Mouse (Mus musculus) neural tube, embryonic 15.5 days (tissue): Measurements from ENCODE around the gene Tbc1d9b. TPM values are rescaled to one million over a fixed set of nuclear protein-coding genes. Genes with fewer than 3 reads are reported as not detected.

Experiments
- ATAC-seq: fragments of 200-750 bp; cut with Nextera tagmentation; 2 replicates; pipeline ENCODE4 v1.8.0; 2017; ENCODE audit warnings: mild to moderate bottlenecking, moderate TSS enrichment, moderate library complexity; ENCODE audit not compliant: low FRiP score
- H3K27ac ChIP-seq: fragments of 300-500 bp; sonication (generic); replicated peaks from 2 replicates; pipeline ENCODE4 v1.5.1; 2015; ENCODE audit warnings: mild to moderate bottlenecking, inconsistent platforms
- H3K27me3 ChIP-seq: fragments of 300-500 bp; sonication (generic); replicated peaks from 2 replicates; pipeline ENCODE4 v1.6.1; 2015; ENCODE audit warnings: inconsistent platforms
- H3K36me3 ChIP-seq: fragments of 300-500 bp; sonication (generic); 2 replicates; pipeline ENCODE4 v1.6.1; 2015; ENCODE audit warnings: inconsistent platforms
- H3K4me1 ChIP-seq: fragments of 300-500 bp; sonication (generic); 2 replicates; pipeline ENCODE4 v1.6.1; 2015; ENCODE audit warnings: inconsistent platforms
- H3K4me2 ChIP-seq: fragments of 300-500 bp; sonication (generic); 2 replicates; pipeline ENCODE4 v1.6.1; 2015; ENCODE audit warnings: inconsistent platforms, mild to moderate bottlenecking, moderate library complexity
- H3K4me3 ChIP-seq: fragments of 300-500 bp; sonication (generic); replicated peaks from 2 replicates; pipeline ENCODE4 v1.5.1; 2015; ENCODE audit warnings: mild to moderate bottlenecking, inconsistent platforms
- H3K9ac ChIP-seq: fragments of 300-500 bp; sonication (generic); replicated peaks from 2 replicates; pipeline ENCODE4 v1.6.1; 2015; ENCODE audit warnings: mild to moderate bottlenecking, inconsistent platforms
- H3K9me3 ChIP-seq: fragments of 300-500 bp; sonication (generic); replicated peaks from 2 replicates; pipeline ENCODE4 v1.6.1; 2016; ENCODE audit warnings: inconsistent platforms
- WGBS: fragments of 180-500 bp; shearing (Covaris S2); methylation state at CpG from one replicate; pipeline ENCODE4 v1.1.7; 2015; ENCODE audit warnings: mixed read lengths; 5-methylcytosine and 5-hydroxymethylcytosine counted together
- polyA plus RNA-seq: library from polyadenylated mRNA; unstranded; fragments of >200 nt; fragmentation: Nextera tagmentation; extraction: Ambion mirVana; gene quantifications from 2 replicates; pipeline ENCODE4 v1.2.1, GENCODE M21; 2015

Gene Tbc1d9b
- polyA plus RNA-seq, 1 experiment from 2014 or later: 35.9 TPM

DNA sequence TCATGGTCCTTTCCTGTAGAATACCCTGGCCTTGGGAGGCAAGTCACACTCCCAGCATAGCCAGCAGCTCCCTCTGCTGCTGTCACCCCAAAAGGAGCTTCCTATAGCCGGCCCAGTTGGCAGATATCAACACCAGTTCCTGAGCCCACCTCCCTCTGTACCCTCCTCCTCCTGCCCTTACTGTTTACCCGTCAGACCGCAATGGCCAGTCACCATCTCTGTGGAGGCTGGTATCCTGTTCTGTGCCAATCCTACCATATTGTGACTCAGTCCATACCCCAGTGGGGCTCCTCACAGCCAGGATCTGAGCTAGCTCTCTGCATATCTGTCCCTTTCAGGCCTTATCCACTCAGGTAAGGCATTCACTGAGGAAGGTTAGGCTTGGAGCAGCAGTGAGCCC is 14.3 kb downstream of the Tbc1d9b start:
- Histone ChIP-seq H3K27ac (no peak overlapping the region), H3K36me3 (peaks cover 91% of the 10 kb centered on the region), H3K9me3 (no peaks in the 10 kb centered on the region), H3K4me2 (no peak overlapping the region), H3K4me3 (no peak overlapping the region), H3K9ac (no peak overlapping the region), H3K27me3 (no peaks in the 10 kb centered on the region), H3K4me1 (no peaks in the 10 kb centered on the region)
- ATAC-seq: no peak
- WGBS: 88% methylated on average over 3 of the region's 3 CpGs

DNA sequence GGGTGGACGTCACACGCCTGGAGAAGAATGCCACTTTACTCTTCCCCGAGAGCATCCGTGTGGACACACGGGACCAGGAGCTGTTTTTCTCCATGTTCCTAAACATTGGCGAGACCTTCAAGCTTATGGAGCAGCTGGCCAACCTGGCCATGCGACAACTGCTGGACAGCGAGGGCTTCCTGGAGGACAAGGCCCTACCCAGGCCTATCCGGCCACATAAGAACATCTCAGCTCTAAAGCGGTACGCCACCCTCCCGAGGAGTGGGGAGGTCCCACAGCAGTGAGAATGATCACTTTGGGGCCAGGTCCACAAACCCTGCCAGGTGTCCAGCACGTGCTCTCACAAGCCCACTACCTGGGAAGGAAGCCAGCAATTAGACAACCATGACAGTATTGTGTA is 14.9 kb downstream of the Tbc1d9b start:
- H3K27me3 ChIP-seq: no peaks in the 10 kb centered on the region
- H3K36me3 ChIP-seq: peaks cover 91% of the 10 kb centered on the region
- no peak for ATAC-seq
- H3K4me3 ChIP-seq: no peak overlapping the region
- no peak overlapping the region for H3K27ac ChIP-seq
- no peak overlapping the region for H3K4me2 ChIP-seq
- no peak overlapping the region for H3K9ac ChIP-seq
- 94% methylated on average over 13 of the region's 13 CpGs for WGBS
- H3K4me1 ChIP-seq: no peaks in the 10 kb centered on the region
- H3K9me3 ChIP-seq: no peaks in the 10 kb centered on the region

DNA sequence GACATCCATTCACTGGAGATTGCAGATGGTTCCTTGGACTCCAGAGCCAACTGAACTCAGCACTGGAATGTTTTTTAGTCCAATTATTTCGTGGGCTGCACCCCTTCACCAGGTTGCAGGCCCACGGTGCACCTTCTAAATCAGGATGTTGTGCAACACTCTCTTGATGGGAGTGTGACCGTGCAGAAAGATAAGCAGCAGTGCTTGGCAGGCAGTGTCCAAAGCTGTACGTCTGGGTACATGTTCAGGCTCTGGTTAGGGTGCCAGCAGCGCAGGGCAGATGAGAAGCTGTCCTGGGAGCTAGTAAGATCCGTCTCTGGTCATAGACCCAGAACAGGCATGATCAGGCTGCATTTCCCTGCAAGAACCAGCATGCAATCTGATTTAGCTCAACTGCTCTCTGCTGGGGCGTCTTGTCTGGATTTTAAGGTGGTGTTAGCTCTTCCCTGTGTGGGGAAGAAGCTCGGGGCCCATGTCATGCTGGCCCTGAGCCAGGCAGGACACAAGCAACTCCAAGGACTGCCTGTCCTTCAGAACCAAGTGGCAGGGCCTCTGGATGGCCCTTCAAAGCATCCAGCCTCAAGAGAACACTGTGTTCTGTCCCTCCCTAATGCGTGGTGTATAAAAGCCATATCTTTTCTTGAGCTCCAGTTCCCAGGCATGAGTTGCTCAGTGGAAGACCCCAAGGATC is 16.2 kb downstream of the Tbc1d9b start:
- no peak for ATAC-seq
- H3K9ac ChIP-seq: no peak overlapping the region
- H3K36me3 ChIP-seq: peaks cover 92% of the 10 kb centered on the region
- H3K4me3 ChIP-seq: no peak overlapping the region
- no peaks in the 10 kb centered on the region for H3K27me3 ChIP-seq
- 86% methylated on average over 9 of the region's 9 CpGs for WGBS
- H3K4me1 ChIP-seq: no peaks in the 10 kb centered on the region
- no peak overlapping the region for H3K4me2 ChIP-seq
- H3K9me3 ChIP-seq: no peaks in the 10 kb centered on the region
- H3K27ac ChIP-seq: no peak overlapping the region

DNA sequence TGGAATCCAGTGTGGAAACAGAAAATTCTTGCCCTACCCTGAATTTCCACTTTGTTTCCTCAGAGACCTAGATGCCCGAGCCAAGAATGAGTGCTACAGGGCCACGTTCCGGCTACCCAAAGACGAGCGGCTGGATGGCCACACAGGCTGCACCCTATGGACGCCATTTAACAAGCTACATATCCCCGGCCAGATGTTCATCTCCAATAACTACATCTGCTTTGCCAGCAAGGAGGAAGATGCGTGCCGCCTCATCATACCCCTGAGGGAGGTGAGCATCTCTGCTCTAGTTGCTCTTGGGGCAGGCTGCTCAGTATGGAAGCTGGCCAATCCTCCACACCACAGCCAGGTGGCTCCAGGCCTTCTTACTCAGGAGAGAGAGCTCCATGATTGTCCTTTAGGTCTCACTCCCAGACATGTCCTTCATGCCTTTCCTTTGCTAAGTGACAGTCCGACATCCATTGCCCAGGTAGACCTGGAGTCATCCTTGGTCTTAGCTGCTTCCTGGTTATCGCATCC is 16.8 kb downstream of the Tbc1d9b start:
- no peaks in the 10 kb centered on the region for H3K27me3 ChIP-seq
- WGBS: 92% methylated on average over 11 of the region's 11 CpGs
- no peak overlapping the region for H3K9ac ChIP-seq
- H3K27ac ChIP-seq: no peak overlapping the region
- no peaks in the 10 kb centered on the region for H3K9me3 ChIP-seq
- peaks cover 92% of the 10 kb centered on the region for H3K36me3 ChIP-seq
- no peak overlapping the region for H3K4me2 ChIP-seq
- ATAC-seq: no peak
- no peak overlapping the region for H3K4me3 ChIP-seq
- H3K4me1 ChIP-seq: no peaks in the 10 kb centered on the region

DNA sequence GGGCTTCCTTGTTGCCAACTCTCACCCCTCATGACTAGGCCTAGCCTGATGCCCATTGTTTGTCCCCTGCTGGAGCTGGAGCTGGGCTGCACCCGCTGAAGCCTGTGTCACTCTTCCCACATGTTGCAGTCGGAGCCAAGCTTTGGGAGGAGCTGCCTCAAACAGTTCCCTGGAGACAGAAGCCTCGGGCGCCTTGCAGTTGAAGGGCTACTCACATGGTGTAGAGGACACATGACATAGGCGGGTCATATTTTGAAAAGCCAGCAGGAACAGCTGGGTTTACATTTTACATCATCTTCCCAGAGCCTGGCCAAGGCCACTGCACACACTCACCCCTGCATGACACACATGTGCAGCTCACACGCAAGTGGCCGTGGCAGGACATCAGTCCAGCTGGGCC is 18.0 kb downstream of the Tbc1d9b start:
- Histone ChIP-seq H3K9me3 (no peaks in the 10 kb centered on the region), H3K4me1 (peaks cover 3% of the 10 kb centered on the region; the same call in 1 of the 2 replicates), H3K4me2 (no peak overlapping the region), H3K4me3 (no peak overlapping the region), H3K36me3 (peaks cover 91% of the 10 kb centered on the region), H3K9ac (no peak overlapping the region), H3K27ac (no peak overlapping the region), H3K27me3 (no peaks in the 10 kb centered on the region)
- 87% methylated on average over 7 of the region's 7 CpGs for WGBS
- no peak for ATAC-seq

DNA sequence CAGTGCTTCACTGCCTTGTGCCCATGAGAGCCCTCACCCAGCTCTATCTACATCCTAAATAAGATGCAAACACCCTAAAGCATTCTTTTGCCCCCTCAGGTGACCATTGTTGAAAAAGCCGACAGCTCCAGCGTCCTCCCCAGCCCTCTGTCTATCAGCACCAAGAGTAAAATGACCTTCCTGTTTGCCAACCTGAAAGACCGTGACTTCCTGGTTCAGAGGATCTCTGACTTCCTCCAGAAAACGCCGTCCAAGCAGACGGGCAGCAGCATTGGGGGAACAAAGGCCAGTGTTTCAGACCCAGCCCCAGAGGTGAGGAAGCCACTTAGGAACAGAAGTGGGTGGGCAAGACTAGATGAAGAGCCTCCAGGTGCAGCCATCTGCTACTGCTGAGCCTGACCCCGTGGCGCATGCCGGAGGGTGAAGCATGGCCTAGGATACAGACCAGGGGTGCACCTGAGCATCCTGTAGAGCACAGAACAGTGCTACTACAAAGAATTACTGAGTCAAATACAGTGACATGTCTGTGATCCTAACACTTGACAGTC is 18.5 kb downstream of the Tbc1d9b start:
- no peaks in the 10 kb centered on the region for H3K27me3 ChIP-seq
- no peak overlapping the region for H3K27ac ChIP-seq
- no peak overlapping the region for H3K4me2 ChIP-seq
- 91% methylated on average over 9 of the region's 9 CpGs for WGBS
- peaks cover 94% of the 10 kb centered on the region for H3K36me3 ChIP-seq
- no peak overlapping the region for H3K9ac ChIP-seq
- H3K4me3 ChIP-seq: no peak overlapping the region
- ATAC-seq: no peak
- peaks cover 3% of the 10 kb centered on the region; the same call in 1 of the 2 replicates for H3K4me1 ChIP-seq
- H3K9me3 ChIP-seq: no peaks in the 10 kb centered on the region

DNA sequence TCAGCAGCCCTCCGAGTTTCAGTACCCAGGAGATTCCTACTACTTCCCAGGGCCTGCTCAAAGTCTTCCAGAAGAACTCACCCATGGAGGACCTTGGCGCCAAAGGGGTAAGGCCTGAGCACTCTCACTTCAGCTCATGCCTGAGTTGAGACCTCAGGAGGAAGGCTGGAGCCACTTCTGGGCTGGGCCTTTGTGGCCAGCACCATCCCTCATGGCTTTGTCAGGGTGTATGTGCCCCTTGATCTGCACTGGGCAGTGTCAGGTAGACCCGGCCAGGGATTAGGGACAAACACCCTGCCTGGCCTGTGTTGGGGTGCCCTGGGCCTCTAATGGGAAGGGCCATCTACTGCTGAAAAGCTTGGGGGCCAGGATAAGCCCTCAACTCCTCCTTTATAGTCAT is 20.2 kb downstream of the Tbc1d9b start:
- H3K4me1 ChIP-seq: peaks cover 3% of the 10 kb centered on the region; the same call in 1 of the 2 replicates
- WGBS: 94% methylated on average over 3 of the region's 3 CpGs
- no peak for ATAC-seq
- H3K36me3 ChIP-seq: peaks cover 94% of the 10 kb centered on the region
- H3K9ac ChIP-seq: no peak overlapping the region
- no peaks in the 10 kb centered on the region for H3K27me3 ChIP-seq
- no peak overlapping the region for H3K27ac ChIP-seq
- no peaks in the 10 kb centered on the region for H3K9me3 ChIP-seq
- no peak overlapping the region for H3K4me2 ChIP-seq
- H3K4me3 ChIP-seq: no peak overlapping the region

DNA sequence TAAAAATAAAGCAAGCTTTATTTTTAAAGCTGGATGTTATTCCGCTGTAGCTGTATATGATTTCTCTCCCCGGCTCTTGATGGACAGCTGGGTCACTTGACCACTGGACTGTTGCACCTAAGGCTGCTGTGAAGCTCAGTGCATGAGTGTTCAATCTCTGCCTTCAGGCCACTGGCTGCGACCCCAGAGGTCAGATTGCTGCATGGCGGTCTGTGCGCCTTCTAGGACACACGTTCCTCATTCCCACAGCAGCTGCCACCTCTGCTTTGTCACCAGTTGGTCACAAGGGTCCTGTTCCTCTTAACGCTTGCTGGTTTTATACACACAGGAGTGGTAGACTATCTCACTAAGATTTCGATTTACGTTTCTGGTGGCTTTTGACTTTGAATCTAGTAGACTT is 23.0 kb downstream of the Tbc1d9b start:
- H3K9ac ChIP-seq: no peak overlapping the region
- ATAC-seq: no peak
- H3K9me3 ChIP-seq: no peaks in the 10 kb centered on the region
- no peak overlapping the region for H3K4me2 ChIP-seq
- H3K4me1 ChIP-seq: peaks cover 3% of the 10 kb centered on the region; the same call in 1 of the 2 replicates
- H3K4me3 ChIP-seq: no peak overlapping the region
- H3K27ac ChIP-seq: no peak overlapping the region
- peaks cover 97% of the 10 kb centered on the region for H3K36me3 ChIP-seq
- no peaks in the 10 kb centered on the region for H3K27me3 ChIP-seq
- 74% methylated on average over 9 of the region's 9 CpGs for WGBS

DNA sequence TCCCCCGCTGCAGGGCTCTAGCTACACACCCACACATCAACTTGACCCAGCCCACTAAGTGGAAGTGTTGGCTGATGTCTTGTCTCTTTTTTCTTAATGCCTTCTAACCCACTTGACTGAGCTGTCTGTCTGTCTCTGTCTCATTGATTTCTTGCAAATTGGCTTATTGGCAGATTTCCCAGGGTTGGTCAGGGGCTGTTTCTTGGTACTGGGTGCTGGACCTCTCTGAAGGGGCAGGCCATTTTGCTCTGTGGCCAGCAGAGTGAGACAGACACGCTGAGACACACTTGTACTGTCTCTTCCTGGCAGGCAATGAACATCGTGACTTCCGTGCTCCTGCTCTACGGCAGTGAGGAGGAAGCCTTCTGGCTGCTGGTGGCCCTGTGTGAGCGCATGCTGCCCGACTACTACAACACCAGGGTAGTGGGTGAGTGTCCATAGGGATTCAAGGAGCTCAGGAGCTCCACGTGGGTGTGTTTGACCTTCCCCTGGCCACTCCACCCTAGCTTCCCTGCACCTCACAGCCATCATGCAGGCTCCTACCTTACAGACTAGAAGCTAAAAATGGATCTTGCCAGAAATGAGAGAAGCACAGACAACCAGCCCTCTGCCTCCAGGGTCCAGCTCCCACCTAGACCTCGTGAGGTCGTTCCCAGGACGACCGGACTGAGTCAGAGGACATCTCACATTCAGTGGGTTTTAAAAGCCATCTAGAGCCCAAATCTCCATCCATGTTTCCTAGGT is 23.8 kb downstream of the Tbc1d9b start:
- Histone ChIP-seq H3K27me3 (no peaks in the 10 kb centered on the region), H3K36me3 (peaks cover 97% of the 10 kb centered on the region)
- ATAC-seq: no peak

DNA sequence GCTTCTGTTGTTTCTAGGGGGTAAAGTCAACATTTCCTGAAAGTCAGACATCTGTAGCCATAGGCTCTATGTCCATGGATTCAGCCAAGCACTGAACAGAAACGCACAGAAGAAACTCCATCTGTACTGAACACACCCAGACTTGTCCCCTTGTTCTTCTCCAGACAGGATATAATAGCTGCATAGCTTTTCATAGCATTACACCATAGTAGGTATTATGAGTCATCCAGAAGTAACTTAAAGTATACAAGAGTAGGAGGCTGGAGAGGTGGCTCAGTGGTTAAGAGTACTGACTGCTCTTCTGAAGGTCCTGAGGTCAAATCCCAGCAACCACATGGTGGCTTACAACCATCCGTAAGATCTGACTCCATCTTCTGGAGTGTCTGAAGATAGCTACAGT is 24.6 kb downstream of the Tbc1d9b start:
- ATAC-seq: no peak

More for the DNA sequence above, 23.8 kb downstream of the Tbc1d9b start:
- H3K27ac ChIP-seq: no peak overlapping the region
- H3K4me2 ChIP-seq: no peak overlapping the region
- H3K4me3 ChIP-seq: no peak overlapping the region
- no peaks in the 10 kb centered on the region for H3K9me3 ChIP-seq
- no peak overlapping the region for H3K9ac ChIP-seq
- WGBS: 87% methylated on average over 12 of the region's 12 CpGs
- peaks cover 3% of the 10 kb centered on the region; the same call in 1 of the 2 replicates for H3K4me1 ChIP-seq

DNA sequence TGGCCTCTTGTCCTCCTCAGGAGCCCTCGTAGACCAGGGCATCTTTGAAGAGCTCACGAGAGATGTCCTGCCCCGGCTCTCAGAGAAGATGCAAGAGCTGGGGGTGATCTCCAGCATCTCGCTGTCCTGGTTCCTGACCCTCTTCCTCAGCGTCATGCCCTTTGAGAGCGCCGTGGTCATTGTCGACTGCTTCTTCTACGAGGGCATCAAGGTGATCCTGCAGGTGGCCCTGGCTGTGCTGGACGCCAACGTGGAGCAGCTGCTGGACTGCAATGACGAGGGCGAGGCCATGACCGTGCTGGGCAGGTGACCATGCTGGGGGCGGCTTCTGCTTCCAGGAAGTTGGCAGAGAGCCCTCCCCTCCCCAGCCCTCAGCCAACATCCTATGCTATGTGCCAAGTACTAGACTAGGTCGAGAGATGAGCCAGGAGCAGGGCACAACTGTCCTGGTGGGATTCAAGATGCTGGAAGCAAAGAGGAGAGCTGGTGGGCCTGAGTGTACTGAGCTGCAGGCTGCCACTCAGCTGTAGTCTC is 25.6 kb downstream of the Tbc1d9b start:
- 95% methylated on average over 16 of the region's 16 CpGs for WGBS

More for the DNA sequence above, 24.6 kb downstream of the Tbc1d9b start:
- H3K9me3 ChIP-seq: no peaks in the 10 kb centered on the region
- H3K27me3 ChIP-seq: no peaks in the 10 kb centered on the region
- H3K4me3 ChIP-seq: no peak overlapping the region
- H3K36me3 ChIP-seq: peaks cover 96% of the 10 kb centered on the region
- H3K4me1 ChIP-seq: peaks cover 3% of the 10 kb centered on the region; the same call in 1 of the 2 replicates
- H3K4me2 ChIP-seq: no peak overlapping the region
- WGBS: 97% methylated on average over 2 of the region's 2 CpGs
- H3K27ac ChIP-seq: no peak overlapping the region
- H3K9ac ChIP-seq: no peak overlapping the region

More for the DNA sequence above, 25.6 kb downstream of the Tbc1d9b start:
- H3K9ac ChIP-seq: no peak overlapping the region
- no peak overlapping the region for H3K27ac ChIP-seq
- no peak overlapping the region for H3K4me2 ChIP-seq
- ATAC-seq: no peak
- H3K27me3 ChIP-seq: no peaks in the 10 kb centered on the region
- no peak overlapping the region for H3K4me3 ChIP-seq
- H3K36me3 ChIP-seq: peaks cover 93% of the 10 kb centered on the region
- peaks cover 3% of the 10 kb centered on the region; the same call in 1 of the 2 replicates for H3K4me1 ChIP-seq
- H3K9me3 ChIP-seq: no peaks in the 10 kb centered on the region
